Mouse (Mus musculus): ENCODE measurements around the gene Ccdc177. TPM values are rescaled to one million over a fixed set of nuclear protein-coding genes. Genes with fewer than 3 reads are reported as not detected.

Ccdc177 gene
- total and polyA plus RNA-seq, 3 experiments: not detected

DNA sequence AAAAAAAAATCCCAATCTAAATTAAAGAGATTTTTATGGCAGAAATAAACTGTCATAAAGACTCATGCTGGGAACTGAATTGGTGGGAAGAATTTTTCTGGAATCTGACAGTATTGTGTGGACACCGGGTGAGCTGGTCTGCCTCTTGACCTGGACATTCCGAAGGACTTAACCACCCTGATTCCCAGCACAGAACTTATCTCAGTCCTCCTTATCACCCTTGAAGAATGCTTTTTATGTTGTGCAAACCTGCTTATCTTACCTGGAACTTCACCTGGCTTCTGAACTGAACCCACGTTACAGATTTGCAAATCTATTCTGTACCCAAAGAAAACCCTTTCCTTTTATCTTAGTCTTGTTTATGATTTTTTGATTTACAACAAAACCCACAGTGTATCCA lies 21.7 kb upstream of the Ccdc177 start:
- no peaks in the 10 kb centered on the region for H3K79me2 ChIP-seq (replicated peaks; ENCODE audit: control insufficient read depth, extremely low read depth, insufficient read depth, poor library complexity, severe bottlenecking)
- in situ Hi-C loops (cut with MboI; ENCODE audit: low pct_ligation_motif_present, low pct_unique_long_range_greater_than_20kb, low sequenced_read_pairs) (no loop called here), dilution Hi-C loops (cut with MboI; ENCODE audit: extremely low pct_ligation_motif_present, extremely low pct_unique_long_range_greater_than_20kb, low sequenced_read_pairs) (no loop called here)
- H3K27me3 ChIP-seq (replicated peaks): no peaks in the 10 kb centered on the region
- no peaks in the 10 kb centered on the region for H3K4me1 ChIP-seq (ENCODE audit: control insufficient read depth in 1 of 2, insufficient read depth in 2 of 2)
- no peak overlapping the region for H3K4me2 ChIP-seq (ENCODE audit: insufficient read depth, low read depth, poor library complexity, severe bottlenecking)
- H3K9me3 ChIP-seq (replicated peaks; ENCODE audit: low read length): no peaks in the 10 kb centered on the region
- H3K4me3 ChIP-seq (replicated peaks in 1 of 3; ENCODE audit: low read depth in 2 of 3, low read length in 2 of 3, poor library complexity in 1 of 3): no peak overlapping the region
- no peak overlapping the region for H3K9ac ChIP-seq (ENCODE audit: insufficient read depth, low read depth)
- no peaks in the 10 kb centered on the region for H3K36me3 ChIP-seq (replicated peaks in 1 of 2; ENCODE audit: control insufficient read depth in 1 of 2, insufficient read depth in 1 of 2, low read length in 1 of 2)
- H3K27ac ChIP-seq (ENCODE audit: insufficient read depth, low read depth): no peak overlapping the region
- TF ChIP-seq MAZ (IDR thresholded peaks at IDR 0.05; ENCODE audit: low read depth, low read length) (no peak), JUN (IDR thresholded peaks at IDR 0.05; ENCODE audit: insufficient read depth, low read depth, low read length) (no peak), ZNF384 (IDR thresholded peaks at IDR 0.05; ENCODE audit: low read depth, low read length) (no peak), BHLHE40 (IDR thresholded peaks at IDR 0.05; ENCODE audit: low read depth, low read length) (no peak), MYC (IDR thresholded peaks at IDR 0.05; ENCODE audit: low read depth, low read length) (no peak), GABPA (IDR thresholded peaks at IDR 0.05; ENCODE audit: insufficient replicate concordance, low read depth, low read length) (no peak), SMC3 (IDR thresholded peaks at IDR 0.05; ENCODE audit: low read depth, low read length) (no peak), KAT2A (IDR thresholded peaks at IDR 0.05; ENCODE audit: insufficient replicate concordance, low read length) (no peak), ETS1 (conservative IDR thresholded peaks at IDR 0.05; ENCODE audit: low read depth, low read length) (no peak), MAFK (IDR thresholded peaks at IDR 0.05; ENCODE audit: insufficient replicate concordance, low read length) (no peak), POLR2A (IDR thresholded peaks at IDR 0.05; ENCODE audit: low read depth, low read length) (no peak)
- no peak for DNase-seq (ENCODE audit: extremely low read depth)

DNA sequence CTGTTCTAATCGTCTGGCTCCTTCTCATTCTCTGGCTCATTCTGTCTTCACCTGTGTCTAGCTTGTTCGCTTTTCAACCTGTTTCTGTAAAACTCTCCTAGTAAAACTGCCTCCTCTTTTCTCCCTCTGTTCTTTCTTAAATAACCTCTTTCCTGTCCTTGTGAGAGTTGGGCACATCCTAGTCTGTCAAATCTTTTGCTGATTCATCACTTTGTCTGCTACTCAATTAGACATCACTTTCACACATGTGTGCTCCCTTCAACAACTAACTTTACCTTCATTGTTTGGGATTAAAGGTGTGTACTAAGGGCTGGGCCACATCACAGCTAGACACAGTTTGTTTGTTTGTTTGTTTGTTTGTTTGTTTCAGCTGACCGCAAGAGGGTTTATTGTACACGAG lies 19.3 kb upstream of the Ccdc177 start:
- Histone ChIP-seq H3K27ac (ENCODE audit: insufficient read depth, low read depth) (no peak overlapping the region), H3K9me3 (replicated peaks; ENCODE audit: low read length) (no peaks in the 10 kb centered on the region), H3K27me3 (replicated peaks) (no peaks in the 10 kb centered on the region), H3K79me2 (replicated peaks; ENCODE audit: control insufficient read depth, extremely low read depth, insufficient read depth, poor library complexity, severe bottlenecking) (no peaks in the 10 kb centered on the region), H3K4me1 (ENCODE audit: control insufficient read depth in 1 of 2, insufficient read depth in 2 of 2) (peaks cover 3% of the 10 kb centered on the region in 2 experiments; a peak in 3 of 4 replicates), H3K4me3 (replicated peaks in 1 of 3; ENCODE audit: low read depth in 2 of 3, low read length in 2 of 3, poor library complexity in 1 of 3) (no peak overlapping the region), H3K4me2 (ENCODE audit: insufficient read depth, low read depth, poor library complexity, severe bottlenecking) (no peak overlapping the region), H3K36me3 (replicated peaks in 1 of 2; ENCODE audit: control insufficient read depth in 1 of 2, insufficient read depth in 1 of 2, low read length in 1 of 2) (no peaks in the 10 kb centered on the region), H3K9ac (ENCODE audit: insufficient read depth, low read depth) (no peak overlapping the region)
- dilution Hi-C loops (cut with MboI; ENCODE audit: extremely low pct_ligation_motif_present, extremely low pct_unique_long_range_greater_than_20kb, low sequenced_read_pairs) (no loop called here), in situ Hi-C loops (cut with MboI; ENCODE audit: low pct_ligation_motif_present, low pct_unique_long_range_greater_than_20kb, low sequenced_read_pairs) (no loop called here)
- DNase-seq (ENCODE audit: extremely low read depth): no peak
- TF ChIP-seq MXI1 (IDR thresholded peaks at IDR 0.05; ENCODE audit: low read depth, low read length) (no peak), USF2 (conservative IDR thresholded peaks at IDR 0.05; ENCODE audit: low read depth, low read length) (no peak), CHD2 (IDR thresholded peaks at IDR 0.05; ENCODE audit: low read length) (no peak), MAFK (IDR thresholded peaks at IDR 0.05; ENCODE audit: insufficient replicate concordance, low read length) (peak; percentile 80)

Data from CH12.LX (cell line).